Mouse (Mus musculus): ENCODE results near the gene Lrba.

DNA sequence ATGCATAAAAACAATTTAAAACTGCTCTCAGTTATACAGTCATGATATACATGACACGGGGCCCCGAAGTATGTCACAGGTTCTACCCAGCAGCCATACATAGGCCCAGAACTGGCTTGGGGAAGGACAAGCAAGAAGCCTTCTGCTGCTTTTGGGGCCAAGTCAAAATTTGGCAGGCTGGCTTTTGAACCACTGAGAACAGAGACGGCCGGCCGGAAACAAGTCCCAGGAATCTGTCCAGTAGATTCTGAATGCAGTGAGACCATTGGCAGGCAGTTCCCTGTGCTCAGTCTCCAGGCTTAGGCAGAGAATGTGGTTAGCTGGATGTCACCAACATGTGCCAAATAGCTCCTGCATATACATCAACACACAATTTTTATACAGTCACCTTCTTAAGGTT lies 565.3 kb downstream of the Lrba start:
- TF ChIP-seq CTCF (IDR thresholded peaks at IDR 0.05; ENCODE audit: extremely low read depth, insufficient read depth, low read length) = no peak
- TF ChIP-seq POLR2A (IDR thresholded peaks at IDR 0.05; ENCODE audit: extremely low read depth, insufficient read depth, low read length) = no peak
